Mouse (Mus musculus): ENCODE measurements around the gene Fars2.
"Not testable (repeated sequence)": the region's sequence is repeated elsewhere in the genome, so short reads cannot be mapped to it uniquely, and the experiment has no call there.

Gene Fars2

DNA sequence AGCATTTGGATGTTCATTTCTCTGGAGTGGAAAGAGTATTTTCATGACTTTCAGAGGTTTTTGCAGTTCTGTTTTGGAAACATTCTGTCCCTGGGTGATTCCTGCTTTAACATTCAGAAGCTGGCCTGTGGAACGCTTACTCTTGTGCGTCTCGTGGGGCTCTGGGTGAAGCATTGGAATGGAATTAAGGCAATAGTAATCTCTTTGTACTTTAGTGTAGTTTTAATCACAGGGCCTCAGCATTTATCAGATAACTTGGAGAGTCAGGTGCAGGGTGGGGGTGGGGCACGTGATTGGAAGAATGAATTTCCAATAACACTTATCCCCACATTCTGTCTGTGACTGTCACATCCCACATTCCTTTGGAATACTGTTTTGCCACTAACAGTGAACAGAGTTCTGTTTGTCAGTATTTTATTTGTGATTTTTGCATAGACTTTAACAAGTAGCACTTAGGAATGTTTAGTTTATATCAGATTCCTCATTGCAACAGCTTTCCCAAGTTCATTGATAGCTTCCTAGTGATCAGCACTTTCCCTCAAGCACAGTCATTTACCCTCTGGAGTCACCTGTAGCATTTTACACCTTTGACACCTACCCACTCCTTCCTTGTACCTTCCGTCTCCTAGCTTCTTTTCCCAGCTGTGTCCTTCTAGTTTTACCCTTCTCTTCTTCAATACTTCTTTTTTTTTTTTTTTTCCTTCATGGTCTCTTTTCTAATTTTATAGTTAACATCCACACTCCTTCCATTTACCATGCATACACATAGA lies 23.2 kb downstream of the Fars2 start:
- DNase-seq (ENCODE audit: low spot score in 2 of 2), result no peak

DNA sequence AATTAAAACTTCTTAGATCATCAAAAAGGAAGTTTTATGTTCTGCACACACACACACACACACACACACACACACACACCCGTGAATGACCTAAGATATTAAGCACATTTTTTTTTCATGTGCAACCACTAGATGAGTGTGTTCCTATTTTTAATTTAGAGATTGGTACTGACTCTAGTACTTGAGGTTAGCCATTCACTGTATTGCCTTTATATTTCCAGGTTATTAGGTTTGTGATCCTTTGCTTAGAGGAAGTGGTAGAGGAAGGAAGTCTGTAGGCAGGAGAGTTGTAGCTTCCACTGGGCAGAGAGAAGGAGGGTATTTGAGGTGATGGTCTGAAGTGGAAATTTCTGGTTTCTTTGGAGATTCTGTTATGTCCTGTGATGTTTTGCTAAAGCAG lies 28.4 kb downstream of the Fars2 start:
- DNase-seq (ENCODE audit: low spot score in 2 of 2), result no peak

DNA sequence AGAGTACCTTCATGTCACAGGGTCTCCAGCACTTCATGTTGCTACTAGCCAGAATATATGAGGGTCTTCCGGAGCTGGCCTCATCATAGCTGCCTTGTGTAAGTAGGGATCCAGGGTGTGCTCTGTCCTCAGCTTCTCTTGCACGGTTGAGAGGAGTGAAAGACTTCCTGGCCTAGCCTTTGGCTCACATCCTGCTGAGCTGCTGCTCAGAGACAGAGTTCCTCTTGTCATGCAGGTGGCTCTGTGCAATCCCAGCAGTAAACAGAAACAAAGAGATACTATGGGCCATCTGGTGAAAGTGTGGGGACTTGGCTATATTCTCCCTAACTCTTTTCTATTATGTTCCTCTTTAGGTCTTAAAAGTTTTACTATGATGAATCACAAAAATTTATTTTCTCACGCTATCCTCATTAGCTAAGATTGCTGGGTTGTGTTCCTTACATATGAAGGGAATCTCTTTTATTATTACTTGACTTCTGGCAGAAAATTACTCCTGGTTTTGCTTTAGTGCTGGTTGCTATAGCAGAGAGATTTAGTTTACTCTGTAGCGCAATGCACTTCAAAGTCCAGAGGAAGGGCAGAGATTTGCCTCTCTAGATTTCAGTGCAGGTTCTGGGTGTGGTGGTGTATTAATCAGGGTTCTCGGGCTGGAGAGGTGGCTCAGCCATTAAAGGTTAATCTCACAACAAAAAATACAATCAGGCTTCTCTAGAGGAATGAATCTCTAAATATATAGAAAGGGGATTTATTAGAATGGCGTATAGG lies 32.1 kb downstream of the Fars2 start:
- DNase-seq (ENCODE audit: low spot score in 2 of 2), result no peak

DNA sequence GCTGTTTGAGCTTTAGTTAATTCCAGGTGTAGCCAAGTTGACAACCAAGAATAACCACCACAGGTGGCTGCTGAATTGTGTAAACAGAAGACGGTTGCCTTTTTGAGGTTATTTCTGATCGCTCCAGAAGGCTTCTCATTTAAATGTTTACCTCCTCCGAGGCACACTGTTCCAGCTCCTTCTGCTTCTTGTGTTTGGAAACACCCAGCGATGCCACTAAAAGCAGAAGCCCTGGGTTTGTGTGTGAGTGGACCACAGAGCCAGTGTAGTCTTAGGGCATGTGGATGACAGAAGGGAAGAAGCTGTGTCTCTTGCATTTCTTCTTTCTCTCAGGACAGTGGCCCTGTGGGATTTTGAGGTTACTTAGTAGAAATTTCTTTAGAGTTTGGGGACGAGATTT lies 33.1 kb downstream of the Fars2 start:
- DNase-seq (ENCODE audit: low spot score in 2 of 2), result no peak

DNA sequence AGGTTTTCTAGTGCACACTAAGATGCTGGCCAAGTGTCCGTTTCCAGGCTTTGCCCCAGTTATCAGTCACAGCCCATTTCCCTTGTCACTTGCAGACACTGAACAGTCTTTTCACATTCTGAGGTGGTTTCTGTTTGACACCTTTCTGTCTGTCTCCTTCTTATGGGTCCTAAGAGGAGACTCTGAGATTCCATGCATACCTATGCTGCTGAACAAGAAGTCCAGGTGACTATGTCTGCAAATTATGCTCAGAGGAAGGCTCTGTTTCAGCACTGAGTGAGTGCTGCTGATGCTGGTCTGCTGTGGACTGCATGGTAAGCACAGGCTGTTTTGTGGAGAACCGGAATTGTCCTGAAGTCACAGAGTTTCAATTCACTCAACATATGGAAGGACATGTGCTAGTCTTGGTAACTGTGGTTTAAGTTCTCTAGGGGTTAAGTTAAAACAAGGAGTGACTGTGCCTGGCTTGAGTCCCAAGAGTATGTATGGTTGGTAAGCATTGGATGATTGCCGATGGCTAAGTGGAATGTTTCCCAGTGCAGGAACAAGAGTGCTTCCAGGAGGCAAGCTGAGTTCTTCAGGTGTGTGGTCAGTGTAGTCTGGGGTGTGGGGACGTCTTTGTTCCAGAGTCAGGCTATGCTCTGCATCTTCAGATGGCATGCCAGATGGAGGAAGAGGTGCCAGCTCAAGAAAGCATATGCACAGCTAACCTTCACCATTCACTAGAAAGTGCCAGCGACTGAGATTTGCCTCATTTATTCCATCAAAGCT lies 35.7 kb downstream of the Fars2 start:
- DNase-seq (ENCODE audit: low spot score in 2 of 2), result no peak

DNA sequence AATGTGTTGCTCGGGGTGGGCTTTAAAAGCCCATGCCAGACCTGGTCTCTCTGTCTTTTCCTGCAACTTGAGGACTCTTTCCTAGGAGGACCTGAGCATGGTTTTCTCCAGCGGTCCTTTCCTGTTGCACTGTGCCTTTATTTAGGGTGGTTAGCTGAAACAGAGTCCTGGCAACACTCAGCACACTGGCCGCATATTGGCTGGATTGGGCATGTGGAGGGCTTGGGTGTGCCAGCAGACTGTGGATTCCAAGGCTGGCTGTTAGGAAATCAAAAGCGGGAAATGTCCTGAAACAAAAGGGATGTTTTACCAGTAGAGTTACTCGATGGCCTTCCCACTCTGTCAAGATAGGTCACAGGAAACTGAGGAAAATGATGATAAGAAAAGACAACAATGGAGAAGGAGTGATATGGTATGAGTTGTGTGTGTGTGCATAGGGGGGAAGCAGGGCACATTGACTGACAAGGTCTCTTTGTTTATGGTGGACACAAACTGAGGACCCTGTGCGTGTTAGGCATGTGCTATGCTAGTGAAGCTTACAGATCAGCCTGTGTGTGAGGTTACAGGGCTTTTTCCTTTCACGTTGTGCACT lies 39.2 kb downstream of the Fars2 start:
- no peak for DNase-seq (ENCODE audit: low spot score in 2 of 2)

DNA sequence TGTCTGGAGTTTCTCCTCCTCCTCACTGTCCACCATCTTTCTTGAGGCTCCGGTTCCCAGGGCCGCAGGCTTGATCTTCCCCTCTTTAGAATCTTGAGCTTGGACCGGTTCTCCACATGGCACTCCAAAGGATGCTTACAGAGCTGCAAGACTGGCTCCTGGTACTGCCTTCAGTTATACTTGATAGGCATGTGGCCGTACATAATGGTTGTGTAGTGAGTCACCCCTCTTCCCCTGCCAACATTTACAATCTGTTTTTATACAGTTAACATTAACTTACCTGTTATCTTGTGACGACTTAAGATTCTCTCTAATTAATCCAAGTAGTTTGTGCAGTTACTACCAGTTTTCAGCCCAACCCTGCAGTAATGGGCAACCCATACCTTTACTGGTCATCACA lies 46.2 kb downstream of the Fars2 start:
- DNase-seq (ENCODE audit: low spot score in 2 of 2), result no peak

DNA sequence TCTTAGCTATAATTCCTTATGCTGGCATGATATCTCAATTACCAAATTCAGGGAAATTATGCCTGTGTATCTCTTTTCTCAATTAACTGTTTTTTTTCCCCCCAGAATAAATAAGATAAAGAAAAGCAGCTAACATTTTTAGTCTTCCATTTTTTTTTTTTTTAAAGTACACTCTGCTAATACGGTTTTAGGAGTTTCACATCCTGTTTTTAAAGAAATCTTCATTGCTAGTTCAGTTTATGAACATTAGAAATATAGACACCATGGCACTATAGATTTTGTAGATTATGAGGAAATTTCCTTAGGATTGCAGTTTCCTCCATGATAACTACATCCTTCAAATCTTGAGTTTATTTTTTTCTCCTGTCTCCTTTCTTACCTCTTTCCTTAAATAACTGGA lies 46.7 kb downstream of the Fars2 start:
- DNase-seq (ENCODE audit: low spot score in 2 of 2), result no peak

DNA sequence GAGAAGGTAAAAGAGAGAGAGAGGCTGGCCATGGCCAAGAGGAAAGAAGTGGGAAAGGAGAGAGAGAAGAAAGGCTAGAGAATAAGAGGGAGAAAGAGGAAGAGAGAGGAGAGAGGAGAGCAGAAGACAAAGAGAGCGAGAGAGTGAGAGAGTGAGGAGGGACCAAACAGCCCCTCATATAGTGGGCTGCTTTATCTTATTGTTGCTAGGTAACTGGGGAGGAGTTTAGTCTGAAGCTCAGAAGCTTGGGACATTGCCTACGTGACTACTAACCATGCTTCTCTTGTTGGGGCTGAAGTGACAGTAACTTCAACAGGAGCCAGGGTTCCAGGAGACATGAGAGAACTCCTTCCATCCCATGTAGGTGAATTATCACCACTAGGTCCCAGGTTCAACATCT lies 55.8 kb downstream of the Fars2 start:
- DNase-seq (ENCODE audit: low spot score in 2 of 2), result not testable (repeated sequence)

DNA sequence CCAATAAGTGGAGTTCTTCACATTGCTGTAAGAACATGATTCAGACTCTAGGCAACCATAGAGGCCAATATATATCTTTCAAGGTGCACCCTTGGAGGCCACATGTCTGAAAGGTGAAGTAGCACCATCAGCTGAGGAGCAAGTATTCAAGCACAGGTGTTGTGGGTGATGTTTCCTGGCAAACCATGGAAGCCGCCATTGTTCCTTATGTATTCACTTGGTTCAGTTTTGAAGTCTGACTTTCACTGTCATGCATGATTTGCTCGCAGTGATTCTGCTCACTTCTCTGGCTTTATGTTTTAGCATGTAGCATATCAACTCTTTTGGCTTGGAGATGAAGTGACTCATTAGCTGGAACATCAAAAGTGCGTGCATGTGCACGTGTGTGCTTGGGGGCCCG lies 56.9 kb downstream of the Fars2 start:
- DNase-seq (ENCODE audit: low spot score in 2 of 2), result no peak

DNA sequence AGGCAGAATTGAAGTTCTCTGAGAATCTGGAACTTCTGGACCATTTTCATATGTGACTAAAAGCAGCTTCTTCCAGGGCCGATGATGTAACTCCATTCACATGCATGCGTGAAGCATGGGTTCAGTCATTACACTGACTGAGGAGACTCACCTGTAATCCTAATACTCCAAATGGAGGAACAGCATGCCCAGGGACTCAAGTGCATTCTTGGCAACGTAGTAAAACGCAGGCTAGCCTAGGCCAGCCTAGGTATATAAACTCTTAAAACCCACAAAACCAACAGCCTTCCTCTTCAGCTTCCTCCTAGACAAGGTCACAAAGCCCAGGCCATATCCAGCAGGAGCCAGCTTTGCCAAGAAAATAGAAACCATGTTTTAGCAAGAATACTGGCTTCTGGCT lies 57.6 kb downstream of the Fars2 start:
- no peak for DNase-seq (ENCODE audit: low spot score in 2 of 2)

DNA sequence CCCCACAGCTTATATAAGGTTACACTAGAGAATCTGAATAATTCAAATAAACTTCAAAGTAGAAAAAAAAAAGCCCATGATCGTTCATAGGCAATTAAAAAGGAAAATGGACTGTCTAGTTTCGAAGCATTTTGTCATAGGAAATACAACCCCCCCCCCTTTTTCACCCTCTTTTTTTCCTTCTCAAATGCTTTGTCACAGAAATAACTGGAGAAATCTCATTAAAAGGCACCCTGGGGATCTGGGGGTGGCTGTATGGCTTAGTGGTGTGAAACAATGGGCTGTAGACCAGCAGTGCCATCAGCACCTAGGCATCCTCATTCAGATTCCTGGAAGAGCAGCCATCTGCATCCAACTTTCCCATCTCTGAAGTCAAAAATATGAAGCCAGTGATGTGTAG lies 64.0 kb downstream of the Fars2 start:
- no peak for DNase-seq (ENCODE audit: low spot score in 2 of 2)

DNA sequence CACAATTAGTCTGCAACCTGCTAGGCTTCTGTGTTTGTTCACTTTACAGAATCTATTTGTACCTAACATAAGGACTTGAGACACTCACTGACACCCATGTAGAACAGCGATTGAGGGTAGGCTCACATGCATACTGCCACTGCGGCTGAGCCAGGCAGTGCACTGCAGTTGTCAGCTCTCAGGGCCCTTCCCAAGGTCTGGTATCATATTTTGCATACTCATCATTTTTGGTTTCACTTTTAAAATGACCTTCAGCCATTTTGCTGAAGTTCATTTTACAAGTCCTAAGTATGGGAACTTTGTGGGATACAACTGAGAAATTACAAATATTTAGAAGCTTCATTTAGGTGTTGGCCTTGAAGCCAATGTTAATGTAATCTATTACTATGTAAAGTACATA lies 73.4 kb downstream of the Fars2 start:
- DNase-seq (ENCODE audit: low spot score in 2 of 2), result no peak

DNA sequence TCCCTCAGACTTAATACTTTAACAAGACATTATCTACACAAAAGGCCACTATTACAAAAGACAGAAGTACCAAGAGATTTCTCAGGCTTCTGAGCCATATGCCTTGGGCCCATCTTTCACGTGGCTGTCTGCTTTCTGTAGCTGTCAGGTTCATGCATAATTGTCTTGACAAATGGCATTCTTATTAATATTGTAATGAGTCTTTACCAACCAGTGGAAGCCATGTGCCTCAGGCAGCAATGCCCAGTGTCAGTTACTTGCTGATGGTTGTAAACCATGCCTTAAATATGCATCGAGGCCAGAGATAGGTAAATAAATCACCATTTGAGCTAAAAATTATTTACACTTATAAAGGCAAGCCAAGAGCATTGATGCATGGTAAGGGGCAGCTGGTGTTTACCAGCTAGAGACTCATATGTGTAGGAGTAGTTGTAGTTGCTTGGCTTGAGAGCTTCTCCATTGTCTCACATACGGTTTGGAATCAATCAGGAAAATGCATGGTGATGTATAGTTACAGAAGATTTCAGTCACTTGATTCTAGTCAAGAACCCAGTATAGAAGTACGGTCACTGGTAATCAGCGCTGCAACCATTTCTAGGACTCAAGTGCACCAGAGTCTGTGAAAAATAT lies 76.4 kb downstream of the Fars2 start:
- no peak for DNase-seq (ENCODE audit: low spot score in 2 of 2)

DNA sequence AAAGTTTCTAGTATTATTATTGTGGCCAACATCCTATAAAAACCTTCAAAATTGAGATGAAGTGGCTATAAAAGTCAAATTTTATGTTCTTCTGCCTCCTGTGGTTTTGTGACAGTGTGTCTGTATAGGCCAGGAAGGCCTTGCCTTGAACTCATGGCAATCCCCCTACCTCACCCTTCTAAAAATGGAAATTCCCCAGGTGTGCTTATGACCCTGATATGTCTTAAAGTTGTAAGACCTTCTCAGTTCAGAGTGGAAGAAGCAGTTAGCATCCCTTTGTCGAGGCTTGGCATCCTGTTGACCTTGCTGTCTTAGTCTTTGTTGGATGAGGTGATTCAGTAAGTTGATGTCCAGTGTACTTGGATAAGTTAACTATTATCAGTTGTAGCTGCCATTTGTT lies 82.1 kb downstream of the Fars2 start:
- no peak for DNase-seq (ENCODE audit: low spot score in 2 of 2)

DNA sequence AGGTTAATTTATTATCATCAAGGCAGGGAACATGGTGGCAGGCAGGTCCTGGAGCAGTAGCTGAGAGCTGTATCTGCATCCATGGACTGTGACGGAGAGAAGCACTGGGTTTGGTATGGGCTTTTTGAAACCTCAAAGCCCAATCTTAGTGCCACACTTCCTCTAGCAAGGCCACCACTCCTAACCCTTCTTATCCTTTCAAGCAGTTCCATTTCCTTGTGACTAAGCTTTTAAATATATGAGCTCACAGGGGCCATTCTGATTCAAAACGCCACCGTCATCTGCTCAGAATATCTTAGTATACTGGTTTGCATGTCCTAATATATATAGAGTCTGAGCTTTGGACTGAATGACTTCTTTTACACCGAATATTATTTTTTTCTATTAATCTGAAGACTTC lies 83.2 kb downstream of the Fars2 start:
- DNase-seq (ENCODE audit: low spot score in 2 of 2), result no peak

DNA sequence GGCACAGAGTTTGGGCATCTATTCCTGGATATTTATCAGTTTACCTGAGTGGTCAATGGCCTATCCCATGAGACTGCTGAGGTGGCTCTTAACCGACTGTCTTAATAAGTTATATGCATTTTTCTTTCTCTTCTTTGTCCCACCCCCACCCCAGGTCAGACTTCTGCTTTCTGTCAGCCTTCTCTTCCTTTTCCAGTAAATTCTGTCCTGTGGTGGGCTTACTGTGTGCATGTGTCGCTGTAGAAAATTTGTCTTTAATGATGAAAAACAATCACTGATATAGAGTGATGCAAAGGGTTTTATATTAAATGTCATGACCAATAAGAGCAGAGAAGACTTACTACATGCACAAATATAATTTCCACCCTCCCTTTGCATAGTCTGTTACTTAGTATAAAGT lies 85.3 kb downstream of the Fars2 start:
- DNase-seq (ENCODE audit: low spot score in 2 of 2), result no peak

DNA sequence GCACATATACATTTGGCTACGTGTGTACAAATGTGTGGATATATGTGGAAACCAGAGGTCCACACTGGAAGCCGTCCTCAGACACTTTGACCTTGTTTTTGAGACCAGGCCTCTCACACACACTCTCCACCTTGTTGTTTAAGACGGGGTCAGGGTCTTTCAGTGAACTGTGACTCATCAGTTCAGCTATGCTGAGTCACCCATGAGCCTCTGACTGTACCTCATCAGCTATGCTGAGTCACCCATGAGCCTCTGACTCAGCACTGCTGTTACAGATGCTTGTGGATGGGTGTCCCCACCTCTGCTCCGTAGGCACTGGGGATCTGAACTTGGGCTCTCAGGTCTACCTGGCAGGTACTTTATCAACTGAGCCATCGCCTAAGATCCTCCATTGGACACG lies 85.8 kb downstream of the Fars2 start:
- DNase-seq (ENCODE audit: low spot score in 2 of 2), result no peak

DNA sequence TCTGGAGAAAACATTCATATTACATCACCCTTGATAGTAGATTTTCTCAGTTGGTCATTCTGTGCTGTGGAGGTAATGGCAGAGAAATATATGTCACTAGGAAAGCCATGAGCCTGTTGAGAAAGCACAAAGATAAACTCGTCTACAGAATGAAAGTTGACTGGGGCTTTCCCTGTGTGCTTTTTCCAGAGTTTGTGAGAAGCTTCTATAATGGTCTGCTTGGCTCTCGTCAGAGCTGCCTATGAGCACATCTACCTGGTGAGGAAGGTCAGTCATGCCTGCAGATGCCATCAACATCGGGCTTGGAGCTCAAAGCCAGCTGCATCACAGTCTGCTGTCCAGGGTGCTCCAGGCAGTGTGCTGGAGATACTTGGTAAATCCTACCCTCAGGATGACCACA lies 87.1 kb downstream of the Fars2 start:
- DNase-seq (ENCODE audit: low spot score in 2 of 2), result no peak

DNA sequence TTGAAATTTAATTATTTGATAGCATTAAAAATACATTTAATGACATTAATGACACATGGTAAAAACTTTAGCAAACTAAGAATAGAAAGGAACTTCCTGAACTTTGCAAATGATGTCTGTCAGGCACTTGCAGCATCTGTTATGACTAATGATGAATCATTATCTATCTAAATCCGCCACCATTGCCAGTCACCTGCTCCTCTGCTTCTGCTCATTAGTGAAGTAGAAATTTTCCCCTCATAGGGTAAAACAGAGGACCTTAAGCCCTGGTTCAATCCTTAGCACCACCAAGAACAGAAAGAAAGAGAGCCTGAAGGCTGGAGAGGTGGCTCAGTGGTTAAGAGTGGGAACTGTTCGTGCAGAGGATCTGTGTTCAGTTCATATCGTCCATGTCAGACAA lies 93.8 kb downstream of the Fars2 start:
- no peak for DNase-seq (ENCODE audit: low spot score in 2 of 2)

DNA sequence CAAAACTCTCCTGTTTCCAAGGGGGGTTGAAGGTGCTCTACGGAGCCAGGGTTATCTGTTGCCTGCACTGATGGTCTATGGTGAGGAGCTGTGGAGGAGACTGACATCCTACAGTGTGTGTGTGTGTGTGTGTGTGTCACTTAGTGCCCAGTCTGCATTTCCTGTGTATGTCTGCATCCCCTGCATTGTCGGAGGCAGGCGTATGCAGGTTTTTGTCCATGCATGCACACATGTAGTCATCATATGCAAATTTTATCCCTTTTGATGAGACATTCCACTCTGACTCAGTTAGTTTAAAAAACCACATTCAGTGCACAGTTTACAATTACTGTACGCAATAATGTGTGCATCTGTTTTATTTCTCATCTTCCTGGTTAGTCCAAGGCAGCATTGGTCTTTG lies 96.8 kb downstream of the Fars2 start:
- DNase-seq (ENCODE audit: low spot score in 2 of 2), result no peak

DNA sequence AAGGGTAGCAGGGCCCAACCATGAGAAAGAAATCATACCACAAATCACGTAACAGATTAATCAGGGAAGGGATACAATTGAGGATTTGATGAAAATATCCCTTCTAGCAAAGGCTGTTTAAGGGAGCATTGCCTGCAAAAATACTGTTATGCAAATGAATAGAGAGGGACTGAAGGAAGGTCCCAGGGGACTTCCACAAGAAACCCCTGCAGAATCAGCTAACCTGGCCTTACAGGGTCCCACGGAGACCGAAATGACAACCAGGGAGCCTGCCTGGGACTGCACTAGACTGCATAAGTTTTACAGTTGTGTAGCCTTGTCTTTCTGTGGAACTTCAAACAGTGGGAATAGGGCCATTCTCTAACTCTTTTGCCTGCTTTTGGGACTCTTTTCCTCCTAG lies 98.8 kb downstream of the Fars2 start:
- DNase-seq (ENCODE audit: low spot score in 2 of 2), result no peak
